In the genomic region with DNA sequence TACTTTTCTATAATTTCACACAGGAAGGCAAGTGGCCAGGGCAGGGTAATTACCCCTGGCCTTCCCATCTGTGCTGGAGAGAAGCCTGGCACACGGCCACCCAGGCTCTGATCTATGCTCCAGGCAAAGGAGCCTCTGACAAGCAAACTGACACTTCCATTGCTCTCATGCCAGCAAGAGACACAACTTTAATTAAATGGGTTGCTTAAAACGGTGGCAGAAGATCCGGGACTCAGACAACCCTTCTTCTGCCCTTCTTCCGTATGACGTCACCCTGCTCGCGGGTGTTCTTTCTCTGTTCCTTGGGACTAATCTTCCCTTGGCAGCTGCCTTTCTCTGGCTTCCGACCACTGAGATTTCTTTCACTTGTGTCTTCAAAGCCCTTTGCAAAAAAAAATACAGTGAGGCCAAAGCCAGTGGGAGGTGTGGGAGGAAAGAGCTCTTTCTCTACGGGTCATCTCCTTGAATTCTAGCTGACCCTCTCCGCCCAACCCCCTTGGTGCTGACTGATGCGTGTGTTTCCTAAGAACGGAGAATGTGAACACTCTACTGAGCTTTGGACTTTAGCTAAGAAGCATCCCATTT, we compare ENCODE assay signal across 11 mouse cellular contexts. TPM values are rescaled to one million over a fixed set of nuclear protein-coding genes. Genes with fewer than 3 reads are reported as not detected.
A peak's percentile ranks its signal among the peaks of the same experiment; 100 is the strongest.
DNase-seq lines count a peak whose midpoint lies in the region; ATAC-seq and TF ChIP-seq lines count a peak whose summit lies in the region.
"Had no signal": no experiment of that assay in that cellular context is flagged by ENCODE, and none has a peak within 500 bp of the region (broad histone marks: within the 10 kb centered on the region; RNA-seq: fewer than 3 reads in every experiment).

No protein-coding gene starts in this region.

- TF ChIP-seq CTCF in left cerebral cortex, adult 2 months (IDR thresholded peaks at IDR 0.05), result no peak

- H3K36me3 ChIP-seq in heart, embryonic 13.5 days, result no peaks in the 10 kb centered on the region
- H3K36me3 ChIP-seq in midbrain, embryonic 14.5 days (ENCODE audit: control insufficient read depth, insufficient read depth, low read length), result no peaks in the 10 kb centered on the region
- H3K36me3 ChIP-seq: embryonic facial prominence, embryonic 15.5 days; liver, embryonic 13.5 days had no signal

- H3K9me3 ChIP-seq in heart, embryonic 13.5 days, result no peaks in the 10 kb centered on the region
- no peaks in the 10 kb centered on the region for H3K9me3 ChIP-seq in midbrain, embryonic 14.5 days (ENCODE audit: control insufficient read depth, low read length)
- H3K9me3 ChIP-seq: embryonic facial prominence, embryonic 15.5 days; liver, embryonic 13.5 days had no signal

- peak overlapping the region; percentile 38 for H3K4me2 ChIP-seq in heart, embryonic 13.5 days
- H3K4me2 ChIP-seq in midbrain, embryonic 14.5 days (ENCODE audit: low read length), result peak overlapping the region; percentile 35
- H3K4me2 ChIP-seq: embryonic facial prominence, embryonic 15.5 days; liver, embryonic 13.5 days had no signal

- ATAC-seq in heart, embryonic 13.5 days (ENCODE audit: extremely low read depth, insufficient number of reproducible peaks, low FRiP score, low TSS enrichment), result no peak
- peak; percentile 55; the same call in 1 of the 2 replicates for ATAC-seq in midbrain, embryonic 14.5 days (ENCODE audit: low FRiP score, low TSS enrichment)
- no peak for ATAC-seq in activated CD4-positive, CD25-positive, alpha-beta regulatory T cell, adult 4 months

- intact Hi-C loops in left cerebral cortex, adult 2 months (cut with DNase I), result no loop called here
- intact Hi-C loops in left cerebral cortex, postnatal 36 days (cut with DNase I), result no loop called here

- H3K9ac ChIP-seq in heart, embryonic 13.5 days, result no peak overlapping the region
- no peak overlapping the region for H3K9ac ChIP-seq in midbrain, embryonic 14.5 days (replicated peaks; ENCODE audit: low read length)
- H3K9ac ChIP-seq: embryonic facial prominence, embryonic 15.5 days; liver, embryonic 13.5 days had no signal

- peak; percentile 20 to 25 for DNase-seq in left cerebral cortex, adult 2 months (ENCODE audit: extremely low spot score in 1 of 2, low spot score in 2 of 2)
- no peak for DNase-seq in left cerebral cortex, postnatal 36 days (ENCODE audit: low spot score in 2 of 2)
- DNase-seq in cerebellum, postnatal 14 days, result peak; percentile 93 to 94
- peak; percentile 36 for DNase-seq in kidney, postnatal 14 days
- peak; percentile 74 for DNase-seq in midbrain, embryonic 14.5 days
- DNase-seq in adipocyte (ENCODE audit: low spot score), result no peak
- DNase-seq: liver, embryonic 13.5 days had no signal

- peak overlapping the region; percentile 21 for H3K4me3 ChIP-seq in left cerebral cortex, adult 2 months
- no peak overlapping the region for H3K4me3 ChIP-seq in heart, embryonic 13.5 days
- H3K4me3 ChIP-seq in midbrain, embryonic 14.5 days (replicated peaks; ENCODE audit: low read depth, low read length), result no peak overlapping the region
- H3K4me3 ChIP-seq: embryonic facial prominence, embryonic 15.5 days; liver, embryonic 13.5 days had no signal

- no peaks in the 10 kb centered on the region for H3K27me3 ChIP-seq in heart, embryonic 13.5 days (replicated peaks)
- H3K27me3 ChIP-seq in midbrain, embryonic 14.5 days (ENCODE audit: control insufficient read depth, insufficient read depth, low read length), result no peaks in the 10 kb centered on the region
- H3K27me3 ChIP-seq: embryonic facial prominence, embryonic 15.5 days; liver, embryonic 13.5 days had no signal

- H3K27ac ChIP-seq in left cerebral cortex, adult 2 months, result peak overlapping the region; percentile 11; the same call in 1 of the 2 replicates
- no peak overlapping the region for H3K27ac ChIP-seq in heart, embryonic 13.5 days (replicated peaks)
- H3K27ac ChIP-seq in midbrain, embryonic 14.5 days (replicated peaks; ENCODE audit: low read depth, low read length), result peak overlapping the region; percentile 52
- H3K27ac ChIP-seq: embryonic facial prominence, embryonic 15.5 days; liver, embryonic 13.5 days had no signal

- 41% methylated on average over 12 of the region's 12 CpGs for WGBS in heart, embryonic 13.5 days
- 9% methylated on average over 12 of the region's 12 CpGs for WGBS in midbrain, embryonic 14.5 days

- H3K4me1 ChIP-seq in heart, embryonic 13.5 days, result peaks cover 11% of the 10 kb centered on the region
- H3K4me1 ChIP-seq in midbrain, embryonic 14.5 days (ENCODE audit: control insufficient read depth, insufficient read depth, low read length), result peaks cover 23% of the 10 kb centered on the region
- H3K4me1 ChIP-seq: liver, embryonic 13.5 days had no signal

RNA-seq across cellular contexts. Expression of gene 9630041A04Rik, which starts 0.9 kb away (rescaled TPM):
- total RNA-seq in left cerebral cortex, adult 2 months (2021), result not detected
- total RNA-seq in left cerebral cortex, postnatal 36 days (2021), result not detected
- not detected in 2 replicates for polyA plus RNA-seq in heart, embryonic 13.5 days (2015; fragmentation: Nextera tagmentation; extraction: Ambion mirVana)
- 0.42 and 0.69 TPM in 2 replicates for polyA plus RNA-seq in midbrain, embryonic 14.5 days (2014; fragmentation: Nextera tagmentation; extraction: Ambion mirVana)
- polyA plus RNA-seq in activated CD4-positive, CD25-positive, alpha-beta regulatory T cell, adult 4 months (2017; shearing (Covaris generic)), result not detected
- total RNA-seq: ES-E14 had no signal
- polyA plus RNA-seq: embryonic facial prominence, embryonic 15.5 days; liver, embryonic 13.5 days had no signal

Comparison
In these comparisons a context has a peak if more than half of its experiments do, and no peak if none do; other contexts are left out.
1. DNase-seq: peak in left cerebral cortex, adult 2 months (2 of 2), cerebellum, postnatal 14 days (2 of 2), kidney, postnatal 14 days (single experiment) and midbrain, embryonic 14.5 days (single experiment); none in left cerebral cortex, postnatal 36 days (0 of 2) and adipocyte (single experiment).